Mouse (Mus musculus) adrenal gland, postnatal 4 days (tissue): Measurements from ENCODE around the gene Cox14. TPM values are rescaled to one million over a fixed set of nuclear protein-coding genes. Genes with fewer than 3 reads are reported as not detected.
"Not testable (repeated sequence)": the region's sequence is repeated elsewhere in the genome, so short reads cannot be mapped to it uniquely, and the experiment has no call there.

Source experiments
- DNase-seq, 2 experiments: peaks; one replicate each; pipeline ENCODE4 v3.0.0; 2021 to 2022; ENCODE audit warnings: low spot score in 2 of 2, mixed read lengths in 2 of 2
- total RNA-seq, 2 experiments: library from RNA; stranded (reverse); gene quantifications; 2 replicates each; pipeline ENCODE4 v1.2.3; 2021

Cox14 gene
- total RNA-seq, 2 experiments from 2014 or later, result 171 to 192 TPM

- DNase-seq, result peak; percentile 63 to 70
Observed at GRCm38 (mm10) chr15:99724292-99725021, 961 bp upstream of the Cox14 start.

GRCm38 (mm10) chr15:99726549-99726948, 1.1 kb downstream of the Cox14 start:
- no peak for DNase-seq

- DNase-seq, result not testable (repeated sequence)
Observed at GRCm38 (mm10) chr15:99727039-99727438, 1.6 kb downstream of the Cox14 start.

GRCm38 (mm10) chr15:99727525-99727924, 2.1 kb downstream of the Cox14 start:
- DNase-seq, result no peak

- DNase-seq, result no peak
Observed at GRCm38 (mm10) chr15:99728211-99728610, 2.8 kb downstream of the Cox14 start.

GRCm38 (mm10) chr15:99729056-99729783, 3.8 kb downstream of the Cox14 start:
- no peak for DNase-seq

GRCm38 (mm10) chr15:99731167-99731566, 5.7 kb downstream of the Cox14 start:
- no peak for DNase-seq

- DNase-seq, result no peak
Observed at GRCm38 (mm10) chr15:99731678-99732077, 6.3 kb downstream of the Cox14 start.

GRCm38 (mm10) chr15:99733186-99733585, 7.8 kb downstream of the Cox14 start:
- no peak for DNase-seq

GRCm38 (mm10) chr15:99735631-99736030, 10.2 kb downstream of the Cox14 start:
- DNase-seq, result peak; percentile 100

GRCm38 (mm10) chr15:99736675-99737074, 11.3 kb downstream of the Cox14 start:
- no peak for DNase-seq

- no peak for DNase-seq
Observed at GRCm38 (mm10) chr15:99740229-99740628, 14.8 kb downstream of the Cox14 start.

GRCm38 (mm10) chr15:99754204-99754603, 28.8 kb downstream of the Cox14 start:
- DNase-seq, result no peak

- no peak for DNase-seq
Observed at GRCm38 (mm10) chr15:99767467-99767866, 42.0 kb downstream of the Cox14 start.

- no peak for DNase-seq
Observed at GRCm38 (mm10) chr15:99768761-99769160, 43.3 kb downstream of the Cox14 start.

GRCm38 (mm10) chr15:99771004-99771500, 45.6 kb downstream of the Cox14 start:
- no peak for DNase-seq

GRCm38 (mm10) chr15:99771601-99772276, 46.3 kb downstream of the Cox14 start:
- peak in 1 of 2 experiments; percentile 17 for DNase-seq

GRCm38 (mm10) chr15:99772277-99772880, 47.0 kb downstream of the Cox14 start:
- peak; percentile 66 to 84 for DNase-seq

- DNase-seq, result not testable (repeated sequence)
Observed at GRCm38 (mm10) chr15:99772881-99772924, 47.3 kb downstream of the Cox14 start, which contains the start of gene Cers5. Gene Cers5, minus strand, starts transcription at chr15:99772885.

- no peak for DNase-seq
Observed at GRCm38 (mm10) chr15:99772925-99773324, 47.5 kb downstream of the Cox14 start.
